Mouse (Mus musculus) erythroblast, adult 5-6 weeks (primary cell): Measurements from ENCODE around the gene Car10. TPM values are rescaled to one million over a fixed set of nuclear protein-coding genes. Genes with fewer than 3 reads are reported as not detected.

ENCODE experiments used
- ATAC-seq: replicated peaks from 2 replicates; pipeline ENCODE4 v1.8.0; 2016; ENCODE audit warnings: moderate number of reproducible peaks, mild to moderate bottlenecking, moderate TSS enrichment, inconsistent platforms; ENCODE audit not compliant: poor library complexity, low FRiP score, severe bottlenecking
- total RNA-seq, 2 experiments: library from RNA; stranded (forward) in 1 of 2; stranded (reverse) in 1 of 2; fragments of 150-400 nt in 1 of 2; fragments of 200-764, 138-1000 nt in 1 of 2; gene quantifications; 2 replicates each; pipeline versions ENCODE4 v1.2.3 to v1.2.4; 2015 to 2017; ENCODE audit warnings: low replicate concordance in 2 of 2

Gene Car10
- total RNA-seq, 2 experiments from 2014 or later: 0.60 TPM; not detected in 1

GRCm38 (mm10) chr11:93640954-93641353 lies 543.1 kb downstream of the Car10 start:
- ATAC-seq: no peak

- ATAC-seq: no peak
These were observed 544.5 kb downstream of the Car10 start for GRCm38 (mm10) chr11:93642331-93642730.

- no peak for ATAC-seq
These were observed 545.2 kb downstream of the Car10 start for GRCm38 (mm10) chr11:93643006-93643405.

GRCm38 (mm10) chr11:93643436-93643835 lies 545.6 kb downstream of the Car10 start:
- ATAC-seq: no peak

GRCm38 (mm10) chr11:93646216-93646615 lies 548.4 kb downstream of the Car10 start:
- ATAC-seq: no peak
